Mouse (Mus musculus): ENCODE measurements around the gene Retreg1. TPM values are rescaled to one million over a fixed set of nuclear protein-coding genes. Genes with fewer than 3 reads are reported as not detected.

The Retreg1 gene
- polyA plus RNA-seq, 1 experiment from 2014 or later = 37.8 TPM

- H3K9ac ChIP-seq (ENCODE audit: low read depth, low read length) = no peak overlapping the region
- ATAC-seq = no peak
- H3K4me1 ChIP-seq (replicated peaks; ENCODE audit: control insufficient read depth, insufficient read depth, low read length) = no peaks in the 10 kb centered on the region; the same call in none of the 2 replicates
- H3K36me3 ChIP-seq (ENCODE audit: control insufficient read depth, insufficient read depth) = no peaks in the 10 kb centered on the region
- H3K4me3 ChIP-seq (ENCODE audit: low read depth, low read length) = no peak overlapping the region
- WGBS = 74% methylated on average over 4 of the region's 4 CpGs
- no peaks in the 10 kb centered on the region for H3K9me3 ChIP-seq (ENCODE audit: control insufficient read depth)
- H3K27ac ChIP-seq (ENCODE audit: low read depth, low read length) = no peak overlapping the region
- H3K27me3 ChIP-seq (replicated peaks; ENCODE audit: control insufficient read depth, insufficient read depth, low read length) = no peaks in the 10 kb centered on the region
- no peak overlapping the region for H3K4me2 ChIP-seq (replicated peaks; ENCODE audit: low read depth)
- TF ChIP-seq CTCF (IDR thresholded peaks at IDR 0.05; ENCODE audit: low read depth) = no peak
Measured at GRCm38 (mm10) chr15:25914160-25914559, 71.2 kb downstream of the Retreg1 start.

- Histone ChIP-seq H3K27ac (ENCODE audit: low read depth, low read length) (no peak overlapping the region), H3K9ac (ENCODE audit: low read depth, low read length) (no peak overlapping the region), H3K27me3 (replicated peaks; ENCODE audit: control insufficient read depth, insufficient read depth, low read length) (no peaks in the 10 kb centered on the region), H3K36me3 (ENCODE audit: control insufficient read depth, insufficient read depth) (no peaks in the 10 kb centered on the region), H3K9me3 (ENCODE audit: control insufficient read depth) (no peaks in the 10 kb centered on the region), H3K4me1 (replicated peaks; ENCODE audit: control insufficient read depth, insufficient read depth, low read length) (no peaks in the 10 kb centered on the region; the same call in none of the 2 replicates), H3K4me2 (replicated peaks; ENCODE audit: low read depth) (no peak overlapping the region), H3K4me3 (ENCODE audit: low read depth, low read length) (no peak overlapping the region)
- TF ChIP-seq CTCF (IDR thresholded peaks at IDR 0.05; ENCODE audit: low read depth) = no peak
- WGBS = 44% methylated on average over 10 of the region's 10 CpGs
- peak; percentile 65; the same call in 1 of the 2 replicates for ATAC-seq
Measured at GRCm38 (mm10) chr15:25915013-25915412, 72.0 kb downstream of the Retreg1 start.

- no peak overlapping the region for H3K4me3 ChIP-seq (ENCODE audit: low read depth, low read length)
- H3K36me3 ChIP-seq (ENCODE audit: control insufficient read depth, insufficient read depth) = no peaks in the 10 kb centered on the region
- WGBS = 73% methylated on average over 11 of the region's 11 CpGs
- ATAC-seq = 0 out of 2 replicates have a peak, but pooled peaks have one; percentile 2
- no peak overlapping the region for H3K27ac ChIP-seq (ENCODE audit: low read depth, low read length)
- H3K4me1 ChIP-seq (replicated peaks; ENCODE audit: control insufficient read depth, insufficient read depth, low read length) = no peaks in the 10 kb centered on the region; the same call in none of the 2 replicates
- no peaks in the 10 kb centered on the region for H3K9me3 ChIP-seq (ENCODE audit: control insufficient read depth)
- TF ChIP-seq CTCF (IDR thresholded peaks at IDR 0.05; ENCODE audit: low read depth) = no peak
- H3K4me2 ChIP-seq (replicated peaks; ENCODE audit: low read depth) = no peak overlapping the region
- H3K27me3 ChIP-seq (replicated peaks; ENCODE audit: control insufficient read depth, insufficient read depth, low read length) = no peaks in the 10 kb centered on the region
- no peak overlapping the region for H3K9ac ChIP-seq (ENCODE audit: low read depth, low read length)
Measured at GRCm38 (mm10) chr15:25915574-25916205, 72.7 kb downstream of the Retreg1 start.

- 85% methylated on average over 2 of the region's 2 CpGs for WGBS
- no peak for ATAC-seq
- H3K27ac ChIP-seq (ENCODE audit: low read depth, low read length) = no peak overlapping the region
Measured at GRCm38 (mm10) chr15:25916252-25916651, 73.3 kb downstream of the Retreg1 start.

GRCm38 (mm10) chr15:25918641-25919040, 75.7 kb downstream of the Retreg1 start:
- Histone ChIP-seq H3K4me1 (replicated peaks; ENCODE audit: control insufficient read depth, insufficient read depth, low read length) (no peaks in the 10 kb centered on the region; the same call in 1 of the 2 replicates), H3K4me2 (replicated peaks; ENCODE audit: low read depth) (no peak overlapping the region), H3K27ac (ENCODE audit: low read depth, low read length) (no peak overlapping the region), H3K27me3 (replicated peaks; ENCODE audit: control insufficient read depth, insufficient read depth, low read length) (no peaks in the 10 kb centered on the region), H3K9me3 (ENCODE audit: control insufficient read depth) (no peaks in the 10 kb centered on the region), H3K36me3 (ENCODE audit: control insufficient read depth, insufficient read depth) (no peaks in the 10 kb centered on the region), H3K4me3 (ENCODE audit: low read depth, low read length) (no peak overlapping the region), H3K9ac (ENCODE audit: low read depth, low read length) (no peak overlapping the region)
- no peak for ATAC-seq
- 88% methylated on average over 7 of the region's 7 CpGs for whole genome bisulfite sequencing
- no peak for TF ChIP-seq CTCF (IDR thresholded peaks at IDR 0.05; ENCODE audit: low read depth)

More at GRCm38 (mm10) chr15:25916252-25916651, 73.3 kb downstream of the Retreg1 start:
- Histone ChIP-seq H3K4me2 (replicated peaks; ENCODE audit: low read depth) (no peak overlapping the region), H3K9ac (ENCODE audit: low read depth, low read length) (no peak overlapping the region), H3K27me3 (replicated peaks; ENCODE audit: control insufficient read depth, insufficient read depth, low read length) (no peaks in the 10 kb centered on the region), H3K9me3 (ENCODE audit: control insufficient read depth) (no peaks in the 10 kb centered on the region), H3K4me3 (ENCODE audit: low read depth, low read length) (no peak overlapping the region), H3K36me3 (ENCODE audit: control insufficient read depth, insufficient read depth) (no peaks in the 10 kb centered on the region), H3K4me1 (replicated peaks; ENCODE audit: control insufficient read depth, insufficient read depth, low read length) (no peaks in the 10 kb centered on the region; the same call in none of the 2 replicates)
- no peak for TF ChIP-seq CTCF (IDR thresholded peaks at IDR 0.05; ENCODE audit: low read depth)

GRCm38 (mm10) chr15:25919995-25920394, 77.0 kb downstream of the Retreg1 start:
- no peak overlapping the region for H3K4me2 ChIP-seq (replicated peaks; ENCODE audit: low read depth)
- no peaks in the 10 kb centered on the region for H3K36me3 ChIP-seq (ENCODE audit: control insufficient read depth, insufficient read depth)
- no peaks in the 10 kb centered on the region; the same call in 1 of the 2 replicates for H3K4me1 ChIP-seq (replicated peaks; ENCODE audit: control insufficient read depth, insufficient read depth, low read length)
- 50% methylated on average over 4 of the region's 4 CpGs for WGBS
- H3K9me3 ChIP-seq (ENCODE audit: control insufficient read depth) = no peaks in the 10 kb centered on the region
- no peak overlapping the region for H3K4me3 ChIP-seq (ENCODE audit: low read depth, low read length)
- H3K27me3 ChIP-seq (replicated peaks; ENCODE audit: control insufficient read depth, insufficient read depth, low read length) = no peaks in the 10 kb centered on the region
- no peak overlapping the region for H3K9ac ChIP-seq (ENCODE audit: low read depth, low read length)
- no peak for ATAC-seq
- no peak overlapping the region for H3K27ac ChIP-seq (ENCODE audit: low read depth, low read length)
- TF ChIP-seq CTCF (IDR thresholded peaks at IDR 0.05; ENCODE audit: low read depth) = no peak
